Mouse (Mus musculus): ENCODE measurements around the gene Abcd4. TPM values are rescaled to one million over a fixed set of nuclear protein-coding genes. Genes with fewer than 3 reads are reported as not detected.
A peak's percentile ranks its signal among the peaks of the same experiment; 100 is the strongest.

The Abcd4 gene
- polyA plus RNA-seq, 1 experiment, result 30.6 TPM

- no peak overlapping the region for H3K27ac ChIP-seq (ENCODE audit: insufficient read depth, low read depth, low read length)
- H3K36me3 ChIP-seq (ENCODE audit: control insufficient read depth, insufficient read depth, low read length), result peaks cover 44% of the 10 kb centered on the region
- TF ChIP-seq POLR2A (IDR thresholded peaks at IDR 0.05; ENCODE audit: low read depth, low read length) (no peak), CTCF (IDR thresholded peaks at IDR 0.05; ENCODE audit: extremely low read depth, insufficient read length, insufficient replicate concordance, low read depth, low read length) (peak; percentile 39; the same call in 1 of the 2 replicates)
- WGBS, result 83% methylated on average over 7 of the region's 7 CpGs
- H3K27me3 ChIP-seq (ENCODE audit: control insufficient read depth, insufficient read depth, low read length), result no peaks in the 10 kb centered on the region
- H3K4me3 ChIP-seq (ENCODE audit: low read depth, low read length), result no peak overlapping the region
- no peaks in the 10 kb centered on the region for H3K4me1 ChIP-seq (ENCODE audit: control insufficient read depth, insufficient read depth, insufficient read length, low read length)
Measured at GRCm38 (mm10) chr12:84605860-84606259, 11.4 kb downstream of the Abcd4 start.

- no peak overlapping the region for H3K4me3 ChIP-seq (ENCODE audit: low read depth, low read length)
- TF ChIP-seq CTCF (IDR thresholded peaks at IDR 0.05; ENCODE audit: extremely low read depth, insufficient read length, insufficient replicate concordance, low read depth, low read length) (no peak), POLR2A (IDR thresholded peaks at IDR 0.05; ENCODE audit: low read depth, low read length) (no peak)
- 84% methylated on average over 6 of the region's 7 CpGs for WGBS
- no peaks in the 10 kb centered on the region for H3K4me1 ChIP-seq (ENCODE audit: control insufficient read depth, insufficient read depth, insufficient read length, low read length)
- H3K36me3 ChIP-seq (ENCODE audit: control insufficient read depth, insufficient read depth, low read length), result peaks cover 44% of the 10 kb centered on the region
- no peaks in the 10 kb centered on the region for H3K27me3 ChIP-seq (ENCODE audit: control insufficient read depth, insufficient read depth, low read length)
- H3K27ac ChIP-seq (ENCODE audit: insufficient read depth, low read depth, low read length), result no peak overlapping the region
Measured at GRCm38 (mm10) chr12:84604001-84604400, 13.2 kb downstream of the Abcd4 start.

- Histone ChIP-seq H3K27ac (ENCODE audit: insufficient read depth, low read depth, low read length) (no peak overlapping the region), H3K36me3 (ENCODE audit: control insufficient read depth, insufficient read depth, low read length) (peaks cover 14% of the 10 kb centered on the region), H3K4me3 (ENCODE audit: low read depth, low read length) (no peak overlapping the region), H3K4me1 (ENCODE audit: control insufficient read depth, insufficient read depth, insufficient read length, low read length) (no peaks in the 10 kb centered on the region), H3K27me3 (ENCODE audit: control insufficient read depth, insufficient read depth, low read length) (no peaks in the 10 kb centered on the region)
- 28% methylated on average over 8 of the region's 8 CpGs for WGBS
- TF ChIP-seq POLR2A (IDR thresholded peaks at IDR 0.05; ENCODE audit: low read depth, low read length) (no peak), CTCF (IDR thresholded peaks at IDR 0.05; ENCODE audit: extremely low read depth, insufficient read length, insufficient replicate concordance, low read depth, low read length) (no peak)
Measured at GRCm38 (mm10) chr12:84598324-84598723, 18.9 kb downstream of the Abcd4 start.

- Histone ChIP-seq H3K4me3 (ENCODE audit: low read depth, low read length) (peak overlapping the region; percentile 60), H3K27ac (ENCODE audit: insufficient read depth, low read depth, low read length) (no peak overlapping the region)
- WGBS, result 1% methylated on average over 54 of the region's 54 CpGs
Measured at GRCm38 (mm10) chr12:84589825-84590761, 27.1 kb downstream of the Abcd4 start.

GRCm38 (mm10) chr12:84581285-84581684 lies 35.9 kb downstream of the Abcd4 start:
- H3K27ac ChIP-seq (ENCODE audit: insufficient read depth, low read depth, low read length), result no peak overlapping the region
- 96% methylated on average over 2 of the region's 2 CpGs for WGBS
- H3K27me3 ChIP-seq (ENCODE audit: control insufficient read depth, insufficient read depth, low read length), result no peaks in the 10 kb centered on the region
- no peaks in the 10 kb centered on the region for H3K4me1 ChIP-seq (ENCODE audit: control insufficient read depth, insufficient read depth, insufficient read length, low read length)
- H3K36me3 ChIP-seq (ENCODE audit: control insufficient read depth, insufficient read depth, low read length), result no peaks in the 10 kb centered on the region
- H3K4me3 ChIP-seq (ENCODE audit: low read depth, low read length), result no peak overlapping the region
- TF ChIP-seq CTCF (IDR thresholded peaks at IDR 0.05; ENCODE audit: extremely low read depth, insufficient read length, insufficient replicate concordance, low read depth, low read length), result no peak
- TF ChIP-seq POLR2A (IDR thresholded peaks at IDR 0.05; ENCODE audit: low read depth, low read length), result no peak

More at GRCm38 (mm10) chr12:84589825-84590761, 27.1 kb downstream of the Abcd4 start:
- H3K4me1 ChIP-seq (ENCODE audit: control insufficient read depth, insufficient read depth, insufficient read length, low read length), result no peaks in the 10 kb centered on the region
- H3K27me3 ChIP-seq (ENCODE audit: control insufficient read depth, insufficient read depth, low read length), result peaks cover 4% of the 10 kb centered on the region; the same call in 1 of the 2 replicates
- TF ChIP-seq CTCF (IDR thresholded peaks at IDR 0.05; ENCODE audit: extremely low read depth, insufficient read length, insufficient replicate concordance, low read depth, low read length), result peak; percentile 100
- TF ChIP-seq POLR2A (IDR thresholded peaks at IDR 0.05; ENCODE audit: low read depth, low read length), result no peak
- no peaks in the 10 kb centered on the region for H3K36me3 ChIP-seq (ENCODE audit: control insufficient read depth, insufficient read depth, low read length)

- no peak for TF ChIP-seq CTCF (IDR thresholded peaks at IDR 0.05; ENCODE audit: extremely low read depth, insufficient read length, insufficient replicate concordance, low read depth, low read length)
- Histone ChIP-seq H3K4me1 (ENCODE audit: control insufficient read depth, insufficient read depth, insufficient read length, low read length) (no peaks in the 10 kb centered on the region), H3K4me3 (ENCODE audit: low read depth, low read length) (no peak overlapping the region), H3K27me3 (ENCODE audit: control insufficient read depth, insufficient read depth, low read length) (peaks cover 3% of the 10 kb centered on the region; the same call in 1 of the 2 replicates), H3K27ac (ENCODE audit: insufficient read depth, low read depth, low read length) (no peak overlapping the region), H3K36me3 (ENCODE audit: control insufficient read depth, insufficient read depth, low read length) (no peaks in the 10 kb centered on the region)
- WGBS, result 35% methylated on average over 5 of the region's 5 CpGs
Measured at GRCm38 (mm10) chr12:84578440-84578770, 38.8 kb downstream of the Abcd4 start.

- no peak overlapping the region for H3K27ac ChIP-seq (ENCODE audit: insufficient read depth, low read depth, low read length)
- no peak overlapping the region for H3K4me3 ChIP-seq (ENCODE audit: low read depth, low read length)
- peaks cover 5% of the 10 kb centered on the region for H3K27me3 ChIP-seq (ENCODE audit: control insufficient read depth, insufficient read depth, low read length)
- H3K36me3 ChIP-seq (ENCODE audit: control insufficient read depth, insufficient read depth, low read length), result no peaks in the 10 kb centered on the region
- WGBS, result 72% methylated on average over 11 of the region's 11 CpGs
- H3K4me1 ChIP-seq (ENCODE audit: control insufficient read depth, insufficient read depth, insufficient read length, low read length), result no peaks in the 10 kb centered on the region
- TF ChIP-seq CTCF (IDR thresholded peaks at IDR 0.05; ENCODE audit: extremely low read depth, insufficient read length, insufficient replicate concordance, low read depth, low read length) (no peak), POLR2A (IDR thresholded peaks at IDR 0.05; ENCODE audit: low read depth, low read length) (no peak)
Measured at GRCm38 (mm10) chr12:84577768-84578439, 39.3 kb downstream of the Abcd4 start.
